Mouse (Mus musculus) CH12.LX (cell line): Measurements from ENCODE around the gene Pla2g4e. TPM values are rescaled to one million over a fixed set of nuclear protein-coding genes. Genes with fewer than 3 reads are reported as not detected.
A peak's percentile ranks its signal among the peaks of the same experiment; 100 is the strongest.

Source experiments
- DNase-seq: peaks from one replicate; pipeline ENCODE4 v3.0.0-alpha.2; 2013; ENCODE audit errors: extremely low read depth
- H3K27ac ChIP-seq: 2 replicates; pipeline ENCODE4 v1.5.1; 2012; ENCODE audit warnings: low read depth, mild to moderate bottlenecking, control low read depth, moderate library complexity; ENCODE audit not compliant: insufficient read depth
- H3K27me3 ChIP-seq: replicated peaks from 2 replicates; pipeline ENCODE3; 2012; ENCODE audit warnings: inconsistent platforms
- H3K36me3 ChIP-seq, 2 experiments: replicated peaks in 1 of 2; 2 replicates each; pipeline versions ENCODE3 to v1.6.1; 2012; ENCODE audit warnings: inconsistent platforms in 1 of 2, low read length in 1 of 2, mild to moderate bottlenecking in 1 of 2, mixed read lengths in 1 of 2, moderate library complexity in 1 of 2; ENCODE audit not compliant: control insufficient read depth in 1 of 2, insufficient read depth in 1 of 2
- H3K4me1 ChIP-seq, 2 experiments: 2 replicates each; pipeline ENCODE4 v1.6.1; 2012; ENCODE audit warnings: inconsistent platforms in 1 of 2, moderate library complexity in 1 of 2; ENCODE audit not compliant: insufficient read depth in 2 of 2, control insufficient read depth in 1 of 2
- H3K4me2 ChIP-seq: 2 replicates; pipeline ENCODE4 v1.6.1; 2012; ENCODE audit warnings: low read depth, mild to moderate bottlenecking, control low read depth; ENCODE audit not compliant: poor library complexity, insufficient read depth, severe bottlenecking
- H3K4me3 ChIP-seq, 3 experiments: fragments of 150-350 bp in 1 of 3; sonication (generic) in 1 of 3; replicated peaks in 1 of 3; 2 replicates each; pipeline versions ENCODE3 to v1.5.1; 2011 to 2012; ENCODE audit warnings: low read depth in 2 of 3, low read length in 2 of 3, mild to moderate bottlenecking in 2 of 3, moderate library complexity in 2 of 3, control low read depth in 1 of 3, improper control_type of control experiment in 1 of 3, inconsistent platforms in 1 of 3, mixed read lengths in 1 of 3; ENCODE audit not compliant: poor library complexity in 1 of 3
- H3K79me2 ChIP-seq: replicated peaks from 2 replicates; pipeline ENCODE4 v1.6.1; 2012; ENCODE audit warnings: mild to moderate bottlenecking, moderate library complexity; ENCODE audit not compliant: control insufficient read depth, poor library complexity, insufficient read depth, severe bottlenecking; ENCODE audit errors: extremely low read depth
- H3K9ac ChIP-seq: 2 replicates; pipeline ENCODE4 v1.6.1; 2012; ENCODE audit warnings: low read depth, mild to moderate bottlenecking, control low read depth, moderate library complexity; ENCODE audit not compliant: insufficient read depth
- H3K9me3 ChIP-seq: replicated peaks from 2 replicates; pipeline ENCODE3; 2012; ENCODE audit warnings: low read length, inconsistent platforms, mixed read lengths
- CTCF ChIP-seq, 2 experiments: IDR thresholded peaks in 1 of 2; conservative IDR thresholded peaks in 1 of 2; 2 replicates each; pipeline ENCODE4 v1.5.1; 2011 to 2012; ENCODE audit warnings: low read depth in 2 of 2, low read length in 2 of 2, improper control_type of control experiment in 1 of 2, inconsistent platforms in 1 of 2, mild to moderate bottlenecking in 1 of 2, moderate library complexity in 1 of 2
- GABPA ChIP-seq: IDR thresholded peaks from 2 replicates; pipeline ENCODE4 v1.6.1; 2012; ENCODE audit warnings: low read depth, low read length, improper control_type of control experiment, inconsistent platforms; ENCODE audit not compliant: insufficient replicate concordance
- HCFC1 ChIP-seq: IDR thresholded peaks from 2 replicates; pipeline ENCODE4 v1.6.1; 2012; ENCODE audit warnings: low read depth, mild to moderate bottlenecking, inconsistent platforms, low read length, improper control_type of control experiment
- JUND ChIP-seq: conservative IDR thresholded peaks from 2 replicates; pipeline ENCODE4 v1.6.1; 2011; ENCODE audit warnings: low read depth, low read length, improper control_type of control experiment
- KAT2A ChIP-seq: IDR thresholded peaks from 2 replicates; pipeline ENCODE4 v1.6.1; 2012; ENCODE audit warnings: low read length, improper control_type of control experiment, inconsistent platforms; ENCODE audit not compliant: insufficient replicate concordance
- MAFK ChIP-seq: IDR thresholded peaks from 2 replicates; pipeline ENCODE4 v1.6.1; 2011; ENCODE audit warnings: low read length, improper control_type of control experiment; ENCODE audit not compliant: insufficient replicate concordance
- MEF2A ChIP-seq: IDR thresholded peaks from 2 replicates; pipeline ENCODE4 v1.6.1; 2014; ENCODE audit warnings: low read depth, mild to moderate bottlenecking, inconsistent platforms, low read length, improper control_type of control experiment, borderline replicate concordance
- MYC ChIP-seq: IDR thresholded peaks from 2 replicates; pipeline ENCODE4 v1.6.1; 2011; ENCODE audit warnings: low read depth, mild to moderate bottlenecking, improper control_type of control experiment, low read length
- RAD21 ChIP-seq: IDR thresholded peaks from 2 replicates; pipeline ENCODE4 v1.6.1; 2011; ENCODE audit warnings: low read depth, mild to moderate bottlenecking, low read length, improper control_type of control experiment, moderate library complexity
- SMC3 ChIP-seq: IDR thresholded peaks from 2 replicates; pipeline ENCODE4 v1.6.1; 2011; ENCODE audit warnings: low read depth, low read length, improper control_type of control experiment
- TCF12 ChIP-seq: IDR thresholded peaks from 2 replicates; pipeline ENCODE4 v1.6.1; 2014; ENCODE audit warnings: low read depth, mild to moderate bottlenecking, inconsistent platforms, low read length, improper control_type of control experiment
- ZMIZ1 ChIP-seq: IDR thresholded peaks from 2 replicates; pipeline ENCODE4 v1.6.1; 2012; ENCODE audit warnings: low read depth, mild to moderate bottlenecking, inconsistent platforms, low read length, improper control_type of control experiment
- ZNF384 ChIP-seq: IDR thresholded peaks from 2 replicates; pipeline ENCODE4 v1.6.1; 2012; ENCODE audit warnings: low read depth, low read length, improper control_type of control experiment, inconsistent platforms
- dilution Hi-C: fragments of 300-500 bp; cut with MboI; formaldehyde crosslinking; loops from 2 replicates; pipeline ENCODE4 v1.14.3; 2020; ENCODE audit warnings: low sequenced_read_pairs; ENCODE audit not compliant: extremely low pct_unique_long_range_greater_than_20kb, extremely low pct_ligation_motif_present
- in situ Hi-C: fragments of 300-500 bp; cut with MboI; formaldehyde crosslinking; loops from 3 replicates; pipeline ENCODE4 v1.14.3; 2019; ENCODE audit warnings: low sequenced_read_pairs, low pct_ligation_motif_present, low pct_unique_long_range_greater_than_20kb, mixed read lengths
- polyA plus RNA-seq: library from polyadenylated mRNA; unstranded; fragments of >175 nt; gene quantifications from 2 replicates; pipeline ENCODE4 v1.2.1, GENCODE M21; 2012; ENCODE audit warnings: low read depth; ENCODE audit not compliant: insufficient read length
- total RNA-seq, 2 experiments: library from RNA; depleted of rRNA; stranded (reverse); fragments of 300-350 nt in 1 of 2; fragments of >200 nt in 1 of 2; gene quantifications; 2 replicates each; pipeline ENCODE4 v1.2.3; 2012 to 2014

The Pla2g4e gene
- total and polyA plus RNA-seq, 3 experiments, result not detected

- Histone ChIP-seq H3K27me3 (no peaks in the 10 kb centered on the region), H3K4me2 (no peak overlapping the region), H3K9me3 (no peaks in the 10 kb centered on the region), H3K4me1 (peaks cover 0 to 3% of the 10 kb centered on the region in 2 experiments; a peak in 1 of 4 replicates), H3K9ac (no peak overlapping the region), H3K27ac (no peak overlapping the region)
- peak; percentile 29 for DNase-seq
- TF ChIP-seq RAD21 (peak; percentile 61), GABPA (no peak), CTCF (conservative IDR thresholded peaks at IDR 0.05 in 1 of 2, IDR thresholded peaks at IDR 0.05 in 1 of 2; ENCODE audit: low read depth in 2 of 2, low read length in 2 of 2) (peak; percentile 17 to 74; a peak in 3 of 4 replicates), SMC3 (peak; percentile 61)
- TF ChIP-seq, all 38 proteins: peak for 3
- dilution Hi-C loops (no loop called here), in situ Hi-C loops (loop anchor here (25.0 kb wide), 1 partner anchor 194 kb away; no protein-coding TSS in a partner anchor)
- Histone ChIP-seq H3K36me3 (no peaks in the 10 kb centered on the region), H3K4me3 (no peak overlapping the region), H3K79me2 (no peaks in the 10 kb centered on the region)
Observed at GRCm38 (mm10) chr2:120281221-120281620, 36.1 kb upstream of the Pla2g4e start.

GRCm38 (mm10) chr2:120279961-120280360 lies 34.8 kb upstream of the Pla2g4e start:
- in situ Hi-C loops, result loop anchor here (25.0 kb wide), 1 partner anchor 193 kb away; no protein-coding TSS in a partner anchor
- TF ChIP-seq CTCF (conservative IDR thresholded peaks at IDR 0.05 in 1 of 2, IDR thresholded peaks at IDR 0.05 in 1 of 2; ENCODE audit: low read depth in 2 of 2, low read length in 2 of 2) (peak; percentile 83 to 85), SMC3 (peak; percentile 74), KAT2A (no peak), TCF12 (no peak), RAD21 (peak; percentile 65), MYC (no peak)
- H3K4me3 ChIP-seq, result no peak overlapping the region

GRCm38 (mm10) chr2:120276951-120277350 lies 31.8 kb upstream of the Pla2g4e start:
- Histone ChIP-seq H3K36me3 (no peaks in the 10 kb centered on the region), H3K79me2 (no peaks in the 10 kb centered on the region), H3K27me3 (peaks cover 6% of the 10 kb centered on the region), H3K9me3 (no peaks in the 10 kb centered on the region), H3K4me1 (peaks cover 0 to 3% of the 10 kb centered on the region in 2 experiments; a peak in 1 of 4 replicates), H3K4me2 (no peak overlapping the region), H3K9ac (no peak overlapping the region), H3K4me3 (no peak overlapping the region), H3K27ac (no peak overlapping the region)
- dilution Hi-C loops, result no loop called here
- TF ChIP-seq HCFC1 (no peak), JUND (no peak), ZMIZ1 (no peak), CTCF (conservative IDR thresholded peaks at IDR 0.05 in 1 of 2, IDR thresholded peaks at IDR 0.05 in 1 of 2; ENCODE audit: low read depth in 2 of 2, low read length in 2 of 2) (no peak), MYC (no peak), MAFK (no peak), ZNF384 (no peak), MEF2A (no peak)
- in situ Hi-C loops, result loop anchor here (25.0 kb wide), 1 partner anchor 190 kb away; no protein-coding TSS in a partner anchor
- no peak for DNase-seq

More at GRCm38 (mm10) chr2:120279961-120280360, 34.8 kb upstream of the Pla2g4e start:
- Histone ChIP-seq H3K9me3 (no peaks in the 10 kb centered on the region), H3K79me2 (no peaks in the 10 kb centered on the region), H3K9ac (no peak overlapping the region), H3K4me1 (peaks cover 0 to 3% of the 10 kb centered on the region in 2 experiments; a peak in 1 of 4 replicates), H3K4me2 (no peak overlapping the region), H3K27me3 (peaks cover under 1% of the 10 kb centered on the region), H3K36me3 (no peaks in the 10 kb centered on the region), H3K27ac (no peak overlapping the region)
- dilution Hi-C loops, result no loop called here
- DNase-seq, result peak; percentile 45
